Mouse (Mus musculus): Measurements from ENCODE around the gene Creb3l1. TPM values are rescaled to one million over a fixed set of nuclear protein-coding genes. Genes with fewer than 3 reads are reported as not detected.

Creb3l1 gene
- polyA plus RNA-seq, 1 experiment from 2014 or later, result 1.3 TPM

- Histone ChIP-seq H3K4me2 (peak overlapping the region; percentile 50), H3K27ac (peak overlapping the region; percentile 80), H3K36me3 (peaks cover 8% of the 10 kb centered on the region; the same call in 1 of the 2 replicates), H3K9me3 (no peaks in the 10 kb centered on the region), H3K4me3 (replicated peaks) (peak overlapping the region; percentile 22), H3K27me3 (no peaks in the 10 kb centered on the region), H3K4me1 (replicated peaks) (peaks cover 54% of the 10 kb centered on the region), H3K9ac (replicated peaks) (peak overlapping the region; percentile 52; the same call in 1 of the 2 replicates)
- WGBS, result 15% methylated on average over 15 of the region's 15 CpGs
- ATAC-seq (ENCODE audit: insufficient number of reproducible peaks, insufficient read depth, low FRiP score, low TSS enrichment, low read depth), result peak; percentile 66
Measured at GRCm38 (mm10) chr2:91950275-91951085, 73.8 kb downstream of the Creb3l1 start.

GRCm38 (mm10) chr2:91949411-91950274, 74.7 kb downstream of the Creb3l1 start:
- Histone ChIP-seq H3K36me3 (peaks cover 16% of the 10 kb centered on the region; the same call in 1 of the 2 replicates), H3K4me1 (replicated peaks) (peaks cover 60% of the 10 kb centered on the region), H3K9me3 (no peaks in the 10 kb centered on the region), H3K27me3 (no peaks in the 10 kb centered on the region), H3K4me3 (replicated peaks) (peak overlapping the region; percentile 22), H3K9ac (replicated peaks) (peak overlapping the region; percentile 52; the same call in 1 of the 2 replicates), H3K4me2 (peak overlapping the region; percentile 50), H3K27ac (peak overlapping the region; percentile 80)
- ATAC-seq (ENCODE audit: insufficient number of reproducible peaks, insufficient read depth, low FRiP score, low TSS enrichment, low read depth), result peak; percentile 28; the same call in 1 of the 2 replicates
- WGBS, result 68% methylated on average over 17 of the region's 17 CpGs

- no peak for ATAC-seq (ENCODE audit: insufficient number of reproducible peaks, insufficient read depth, low FRiP score, low TSS enrichment, low read depth)
- no peak overlapping the region for H3K9ac ChIP-seq (replicated peaks)
- WGBS, result 75% methylated on average over 3 of the region's 3 CpGs
- peaks cover 61% of the 10 kb centered on the region for H3K4me1 ChIP-seq (replicated peaks)
- no peak overlapping the region for H3K4me2 ChIP-seq
- H3K36me3 ChIP-seq, result peaks cover 14% of the 10 kb centered on the region; the same call in 1 of the 2 replicates
- no peaks in the 10 kb centered on the region for H3K27me3 ChIP-seq
- no peaks in the 10 kb centered on the region for H3K9me3 ChIP-seq
- no peak overlapping the region for H3K27ac ChIP-seq
- H3K4me3 ChIP-seq (replicated peaks), result no peak overlapping the region
Measured at GRCm38 (mm10) chr2:91948792-91949241, 75.5 kb downstream of the Creb3l1 start.

GRCm38 (mm10) chr2:91948151-91948509, 76.2 kb downstream of the Creb3l1 start:
- H3K4me1 ChIP-seq (replicated peaks), result peaks cover 56% of the 10 kb centered on the region
- WGBS, result 75% methylated on average over 6 of the region's 6 CpGs
- H3K27me3 ChIP-seq, result no peaks in the 10 kb centered on the region
- H3K4me3 ChIP-seq (replicated peaks), result no peak overlapping the region
- no peak overlapping the region for H3K4me2 ChIP-seq
- H3K36me3 ChIP-seq, result peaks cover 11% of the 10 kb centered on the region; the same call in 1 of the 2 replicates
- ATAC-seq (ENCODE audit: insufficient number of reproducible peaks, insufficient read depth, low FRiP score, low TSS enrichment, low read depth), result no peak
- H3K27ac ChIP-seq, result peak overlapping the region; percentile 41; the same call in 1 of the 2 replicates
- 0 out of 2 replicates have a peak overlapping the region, but pooled peaks have one; percentile 23 for H3K9ac ChIP-seq (replicated peaks)
- no peaks in the 10 kb centered on the region for H3K9me3 ChIP-seq

GRCm38 (mm10) chr2:91947397-91948150, 76.7 kb downstream of the Creb3l1 start:
- H3K27me3 ChIP-seq, result no peaks in the 10 kb centered on the region
- 59% methylated on average over 11 of the region's 11 CpGs for WGBS
- no peak overlapping the region for H3K4me2 ChIP-seq
- H3K9me3 ChIP-seq, result no peaks in the 10 kb centered on the region
- no peak for ATAC-seq (ENCODE audit: insufficient number of reproducible peaks, insufficient read depth, low FRiP score, low TSS enrichment, low read depth)
- H3K27ac ChIP-seq, result peak overlapping the region; percentile 41; the same call in 1 of the 2 replicates
- H3K4me3 ChIP-seq (replicated peaks), result no peak overlapping the region
- peaks cover 11% of the 10 kb centered on the region; the same call in 1 of the 2 replicates for H3K36me3 ChIP-seq
- H3K4me1 ChIP-seq (replicated peaks), result peaks cover 56% of the 10 kb centered on the region
- H3K9ac ChIP-seq (replicated peaks), result 0 out of 2 replicates have a peak overlapping the region, but pooled peaks have one; percentile 23

GRCm38 (mm10) chr2:91946836-91947235, 77.5 kb downstream of the Creb3l1 start:
- no peak for ATAC-seq (ENCODE audit: insufficient number of reproducible peaks, insufficient read depth, low FRiP score, low TSS enrichment, low read depth)
- 73% methylated on average over 6 of the region's 6 CpGs for WGBS
- H3K4me2 ChIP-seq, result no peak overlapping the region
- H3K9me3 ChIP-seq, result no peaks in the 10 kb centered on the region
- peaks cover 19% of the 10 kb centered on the region; the same call in 1 of the 2 replicates for H3K36me3 ChIP-seq
- 0 out of 2 replicates have a peak overlapping the region, but pooled peaks have one; percentile 27 for H3K9ac ChIP-seq (replicated peaks)
- H3K4me3 ChIP-seq (replicated peaks), result no peak overlapping the region
- H3K27ac ChIP-seq, result 0 out of 2 replicates have a peak overlapping the region, but pooled peaks have one; percentile 23
- H3K27me3 ChIP-seq, result no peaks in the 10 kb centered on the region
- peaks cover 56% of the 10 kb centered on the region for H3K4me1 ChIP-seq (replicated peaks)

- Histone ChIP-seq H3K27ac (peak within 1 kb of the TSS; percentile 23; the same call in 1 of the 2 replicates), H3K9me3 (no peaks in the 10 kb centered on the region), H3K4me1 (replicated peaks) (peaks cover 52% of the 10 kb centered on the region), H3K4me2 (no peak within 1 kb of the TSS), H3K27me3 (no peaks in the 10 kb centered on the region), H3K36me3 (peaks cover 23% of the 10 kb centered on the region), H3K9ac (replicated peaks) (0 out of 2 replicates have a peak within 1 kb of the TSS, but pooled peaks have one; percentile 37), H3K4me3 (replicated peaks) (no peak within 1 kb of the TSS)
- no peak for ATAC-seq (ENCODE audit: insufficient number of reproducible peaks, insufficient read depth, low FRiP score, low TSS enrichment, low read depth)
- WGBS, result 91% methylated on average over 18 of the region's 18 CpGs
Measured at GRCm38 (mm10) chr2:91945483-91945882, 78.8 kb downstream of the Creb3l1 start, which contains the start of gene Gm9821. Gene Gm9821, plus strand, starts transcription at chr2:91945703.

- H3K4me1 ChIP-seq (replicated peaks), result peaks cover 41% of the 10 kb centered on the region
- peak; percentile 71 for ATAC-seq (ENCODE audit: insufficient number of reproducible peaks, insufficient read depth, low FRiP score, low TSS enrichment, low read depth)
Measured at GRCm38 (mm10) chr2:91944170-91944950, 79.9 kb downstream of the Creb3l1 start.

GRCm38 (mm10) chr2:91942356-91942755, 81.9 kb downstream of the Creb3l1 start:
- 79% methylated on average over 6 of the region's 6 CpGs for WGBS
- H3K4me1 ChIP-seq (replicated peaks), result peaks cover 21% of the 10 kb centered on the region
- no peak overlapping the region for H3K27ac ChIP-seq
- ATAC-seq (ENCODE audit: insufficient number of reproducible peaks, insufficient read depth, low FRiP score, low TSS enrichment, low read depth), result no peak
- H3K4me2 ChIP-seq, result no peak overlapping the region
- H3K9me3 ChIP-seq, result no peaks in the 10 kb centered on the region
- H3K9ac ChIP-seq (replicated peaks), result no peak overlapping the region
- H3K27me3 ChIP-seq, result no peaks in the 10 kb centered on the region
- H3K36me3 ChIP-seq, result peaks cover 54% of the 10 kb centered on the region
- H3K4me3 ChIP-seq (replicated peaks), result no peak overlapping the region

More at GRCm38 (mm10) chr2:91944170-91944950, 79.9 kb downstream of the Creb3l1 start:
- H3K27ac ChIP-seq, result no peak overlapping the region; the same call in 1 of the 2 replicates
- no peak overlapping the region for H3K4me3 ChIP-seq (replicated peaks)
- peak overlapping the region; percentile 37; the same call in 1 of the 2 replicates for H3K9ac ChIP-seq (replicated peaks)
- no peaks in the 10 kb centered on the region for H3K9me3 ChIP-seq
- H3K36me3 ChIP-seq, result peaks cover 34% of the 10 kb centered on the region
- 44% methylated on average over 13 of the region's 13 CpGs for WGBS
- no peak overlapping the region for H3K4me2 ChIP-seq
- H3K27me3 ChIP-seq, result no peaks in the 10 kb centered on the region
